Mouse (Mus musculus): ENCODE measurements around the gene Snx14. TPM values are rescaled to one million over a fixed set of nuclear protein-coding genes. Genes with fewer than 3 reads are reported as not detected.

Snx14 gene
- total and polyA plus RNA-seq, 3 experiments, result 11.1 to 83.1 (median 16.9) TPM

GRCm38 (mm10) chr9:88380076-88380475 is 58.7 kb downstream of the Snx14 start:
- Histone ChIP-seq H3K79me2 (ENCODE audit: control insufficient read depth, insufficient read depth, low read length, poor library complexity) (no peaks in the 10 kb centered on the region), H3K9me3 (replicated peaks; ENCODE audit: insufficient read depth, low read length) (no peaks in the 10 kb centered on the region), H3K27me3 (ENCODE audit: control insufficient read depth in 1 of 2, insufficient read depth in 2 of 2, low read length in 2 of 2) (no peaks in the 10 kb centered on the region), H3K9ac (ENCODE audit: control insufficient read depth, low read depth, low read length, poor library complexity, severe bottlenecking) (no peak overlapping the region), H3K4me3 (ENCODE audit: control insufficient read depth in 1 of 2, insufficient read depth in 1 of 2, low read depth in 2 of 2, low read length in 2 of 2) (no peak overlapping the region; a peak in 1 of 4 replicates), H3K4me1 (ENCODE audit: control insufficient read depth in 1 of 2, insufficient read depth in 2 of 2, low read length in 2 of 2) (peaks cover 16 to 22% of the 10 kb centered on the region in 2 experiments), H3K36me3 (ENCODE audit: control insufficient read depth in 1 of 2, insufficient read depth in 2 of 2, low read length in 2 of 2) (peaks cover 4 to 24% of the 10 kb centered on the region in 2 experiments), H3K27ac (ENCODE audit: control insufficient read depth, low read depth, low read length) (peak overlapping the region; percentile 68)
- peak; percentile 76 for TF ChIP-seq MAX (IDR thresholded peaks at IDR 0.05; ENCODE audit: low read length)
- peak; percentile 85; the same call in 1 of the 2 replicates for TF ChIP-seq JUND (IDR thresholded peaks at IDR 0.05; ENCODE audit: low read depth, low read length)
- TF ChIP-seq ZNF384 (IDR thresholded peaks at IDR 0.05; ENCODE audit: low read depth, low read length), result peak; percentile 79
- no peak for TF ChIP-seq BHLHE40 (IDR thresholded peaks at IDR 0.05; ENCODE audit: borderline replicate concordance, low read depth, low read length)
- TF ChIP-seq SIN3A (IDR thresholded peaks at IDR 0.05; ENCODE audit: low read length), result peak; percentile 61; the same call in 1 of the 2 replicates
- TF ChIP-seq NRF1 (IDR thresholded peaks at IDR 0.05; ENCODE audit: insufficient read depth, low read depth, low read length, poor library complexity, severe bottlenecking), result no peak
- TF ChIP-seq MYC (IDR thresholded peaks at IDR 0.05; ENCODE audit: low read depth, low read length), result peak; percentile 87
- peak; percentile 96 for TF ChIP-seq EP300 (IDR thresholded peaks at IDR 0.05; ENCODE audit: low read depth in 1 of 2, low read length in 2 of 2)
- peak; percentile 87 for TF ChIP-seq ETS1 (IDR thresholded peaks at IDR 0.05; ENCODE audit: low read depth, low read length)
- TF ChIP-seq MYB (IDR thresholded peaks at IDR 0.05; ENCODE audit: low read depth, low read length), result peak; percentile 95
- TF ChIP-seq GATA1 (IDR thresholded peaks at IDR 0.05; ENCODE audit: low read depth, low read length), result peak; percentile 76
- peak; percentile 46 for TF ChIP-seq TAL1 (IDR thresholded peaks at IDR 0.05; ENCODE audit: low read length)
- no peak for TF ChIP-seq E2F4 (IDR thresholded peaks at IDR 0.05; ENCODE audit: borderline replicate concordance, low read depth, low read length)
- TF ChIP-seq CHD2 (IDR thresholded peaks at IDR 0.05; ENCODE audit: low read length), result no peak
- TF ChIP-seq POLR2AphosphoS5 (IDR thresholded peaks at IDR 0.05; ENCODE audit: borderline replicate concordance, low read depth, low read length), result 0 out of 2 replicates have a peak, but pooled peaks have one; percentile 49
- peak; percentile 69; the same call in 1 of the 2 replicates for TF ChIP-seq TBP (IDR thresholded peaks at IDR 0.05; ENCODE audit: low read depth, low read length)
- no peak for TF ChIP-seq ZMIZ1 (IDR thresholded peaks at IDR 0.05; ENCODE audit: low read depth, low read length)
- TF ChIP-seq POLR2A (IDR thresholded peaks at IDR 0.05; ENCODE audit: control insufficient read depth in 1 of 2, insufficient read depth in 1 of 2, low read depth in 1 of 2, low read length in 2 of 2, poor library complexity in 1 of 2), result peak in 1 of 2 experiments; percentile 40; a peak in 2 of 4 replicates
- peak; percentile 96 for TF ChIP-seq GABPA (IDR thresholded peaks at IDR 0.05; ENCODE audit: low read depth, low read length)
- 0 out of 2 replicates have a peak, but pooled peaks have one; percentile 23 for TF ChIP-seq POLR2AphosphoS2 (IDR thresholded peaks at IDR 0.05; ENCODE audit: low read length)
- TF ChIP-seq RCOR1 (IDR thresholded peaks at IDR 0.05; ENCODE audit: low read depth, low read length), result peak; percentile 67; the same call in 1 of the 2 replicates
- TF ChIP-seq TCF12 (IDR thresholded peaks at IDR 0.05; ENCODE audit: low read depth, low read length), result peak; percentile 84
- TF ChIP-seq MAFK (IDR thresholded peaks at IDR 0.05; ENCODE audit: borderline replicate concordance, low read depth, low read length), result peak; percentile 61; the same call in 1 of the 2 replicates
- peak; percentile 93 for DNase-seq (ENCODE audit: low read depth, low spot score)
